Mouse (Mus musculus): ENCODE data around the gene Mkrn2.

DNA sequence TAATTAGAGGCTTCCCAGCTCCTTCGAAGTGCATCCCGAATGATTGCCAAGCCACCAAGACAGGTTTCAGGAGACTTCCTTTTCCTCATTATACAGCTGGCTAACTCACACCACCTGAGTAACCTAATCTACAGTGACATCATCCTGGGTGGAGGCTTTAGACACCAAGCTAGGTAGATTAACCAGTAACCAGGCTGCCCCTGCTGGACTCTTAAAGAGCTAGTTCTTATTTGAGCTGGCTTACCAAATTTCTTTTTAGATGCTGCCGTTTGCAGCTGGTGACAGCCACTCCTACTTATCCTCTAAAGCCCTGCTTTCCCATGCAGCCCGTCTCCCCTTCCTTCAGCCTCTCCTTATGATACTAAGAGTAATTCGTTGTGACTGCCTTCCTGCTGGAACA lies 9.2 kb upstream of the Mkrn2 start, which contains the start of gene Mkrn2os:
- TF ChIP-seq USF1 (IDR thresholded peaks at IDR 0.05; ENCODE audit: low read depth) (no peak), TCF12 (IDR thresholded peaks at IDR 0.05; ENCODE audit: insufficient read depth, poor library complexity, severe bottlenecking) (no peak), POLR2A (IDR thresholded peaks at IDR 0.05; ENCODE audit: insufficient read length, low read depth) (no peak), MAX (IDR thresholded peaks at IDR 0.05; ENCODE audit: low read depth) (no peak)
